Mouse (Mus musculus) ES-Bruce4 (cell line): ENCODE data around the gene Cadps.

Experiments
- CTCF ChIP-seq: IDR thresholded peaks from one replicate; pipeline ENCODE4 v1.8.1; 2011; ENCODE audit warnings: low read depth, low read length
- EP300 ChIP-seq: IDR thresholded peaks from 2 replicates; pipeline ENCODE4 v1.6.1; 2011; ENCODE audit warnings: low read depth, low read length; ENCODE audit not compliant: insufficient read depth
- POLR2A ChIP-seq: IDR thresholded peaks from one replicate; pipeline ENCODE4 v1.8.1; 2011; ENCODE audit warnings: low read length; ENCODE audit not compliant: insufficient read depth

GRCm38 (mm10) chr14:12798926-12799325 lies 24.0 kb downstream of the Cadps start:
- TF ChIP-seq CTCF, result no peak
- no peak for TF ChIP-seq EP300
- TF ChIP-seq POLR2A, result no peak
